Mouse (Mus musculus) liver, adult 2 months (tissue): ENCODE data around the gene Pabpn1l. TPM values are rescaled to one million over a fixed set of nuclear protein-coding genes. Genes with fewer than 3 reads are reported as not detected.

Experiments used
- DNase-seq: peaks from one replicate; pipeline ENCODE4 v3.0.0-alpha.2; 2011; ENCODE audit warnings: low read depth, low spot score; ENCODE audit errors: extremely low read depth
- H3K27ac ChIP-seq: fragments of 200-500 bp; replicated peaks from 2 replicates; pipeline ENCODE4 v1.5.1; 2012; ENCODE audit warnings: low read depth, mild to moderate bottlenecking, control low read depth, inconsistent platforms, low read length; ENCODE audit not compliant: insufficient read depth
- H3K27me3 ChIP-seq: fragments of 200-500 bp; 2 replicates; pipeline ENCODE4 v1.6.1; 2012; ENCODE audit warnings: mild to moderate bottlenecking, moderate library complexity, low read length, inconsistent platforms; ENCODE audit not compliant: control insufficient read depth, insufficient read depth
- H3K36me3 ChIP-seq: fragments of 200-500 bp; 2 replicates; pipeline ENCODE4 v1.6.1; 2012; ENCODE audit warnings: low read length, inconsistent platforms; ENCODE audit not compliant: control insufficient read depth, insufficient read depth
- H3K4me1 ChIP-seq: fragments of 200-500 bp; 2 replicates; pipeline ENCODE4 v1.6.1; 2011; ENCODE audit warnings: low read length; ENCODE audit not compliant: control insufficient read depth, insufficient read depth
- H3K4me3 ChIP-seq: fragments of 200-500 bp; 2 replicates; pipeline ENCODE4 v1.5.1; 2011; ENCODE audit warnings: low read depth, mild to moderate bottlenecking, control low read depth, low read length, moderate library complexity; ENCODE audit not compliant: insufficient read depth
- H3K79me2 ChIP-seq: fragments of 200-500 bp; 2 replicates; pipeline ENCODE4 v1.6.1; 2012; ENCODE audit warnings: inconsistent platforms, mild to moderate bottlenecking, low read length, moderate library complexity; ENCODE audit not compliant: control insufficient read depth, insufficient read depth
- H3K9ac ChIP-seq: fragments of 200-500 bp; 2 replicates; pipeline ENCODE4 v1.6.1; 2012; ENCODE audit warnings: low read depth, mild to moderate bottlenecking, control low read depth, inconsistent platforms, low read length
- CTCF ChIP-seq: fragments of 200-500 bp; IDR thresholded peaks from 2 replicates; pipeline ENCODE4 v1.5.1; 2011; ENCODE audit warnings: low read depth, low read length, control low read depth
- POLR2A ChIP-seq: fragments of 200-500 bp; IDR thresholded peaks from 2 replicates; pipeline ENCODE4 v1.6.1; 2011; ENCODE audit warnings: low read length, control low read depth; ENCODE audit not compliant: insufficient read depth; ENCODE audit errors: extremely low read depth
- WGBS: fragments of 180-500 bp; shearing (Covaris S2); methylation state at CpG from one replicate; pipeline ENCODE4 v1.1.7; 2018; 5-methylcytosine and 5-hydroxymethylcytosine counted together
- polyA plus RNA-seq: library from polyadenylated mRNA; depleted of rRNA; stranded (reverse); fragments of >200 nt; gene quantifications from 2 replicates; pipeline ENCODE4 v1.2.3, GENCODE M21; 2012
- total RNA-seq: library from RNA; depleted of rRNA; stranded (reverse); fragments of >200 nt; gene quantifications from 2 replicates; pipeline ENCODE4 v1.2.3, GENCODE M21; 2014

Gene Pabpn1l
- total and polyA plus RNA-seq, 2 experiments, result not detected

GRCm38 (mm10) chr8:122654768-122655167, 32.2 kb upstream of the Pabpn1l start:
- Histone ChIP-seq H3K27me3 (no peaks in the 10 kb centered on the region), H3K36me3 (no peaks in the 10 kb centered on the region), H3K4me3 (no peak overlapping the region), H3K4me1 (0 out of 2 replicates have a peak, but pooled peaks cover 2% of the 10 kb centered on the region), H3K9ac (no peak overlapping the region), H3K79me2 (no peaks in the 10 kb centered on the region), H3K27ac (no peak overlapping the region)
- whole genome bisulfite sequencing, result 51% methylated on average over 7 of the region's 7 CpGs
- no peak for DNase-seq
- TF ChIP-seq POLR2A, result no peak

DNA sequence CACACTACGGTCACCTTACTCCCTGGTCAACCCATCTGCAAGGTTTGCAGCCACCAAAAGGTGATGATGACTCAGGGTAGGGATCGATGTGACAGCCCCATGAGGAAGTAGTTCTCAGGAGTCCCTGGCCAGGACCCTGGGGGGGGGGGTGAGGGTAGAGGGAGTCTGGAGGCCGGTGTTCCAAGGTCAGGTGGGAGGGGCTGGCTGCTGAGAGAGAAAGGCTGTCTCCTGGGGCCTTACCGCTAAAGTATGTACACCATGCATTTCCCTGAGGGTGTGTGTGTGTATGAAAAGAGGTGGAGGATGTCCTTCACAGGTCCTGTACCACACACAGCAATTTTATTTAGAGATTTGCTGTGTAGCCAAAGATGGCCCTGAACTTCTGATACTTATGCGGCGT, 30.1 kb upstream of the Pabpn1l start:
- 0 out of 2 replicates have a peak, but pooled peaks cover 2% of the 10 kb centered on the region for H3K4me1 ChIP-seq
- H3K27ac ChIP-seq, result no peak overlapping the region
- no peak overlapping the region for H3K4me3 ChIP-seq
- H3K79me2 ChIP-seq, result no peaks in the 10 kb centered on the region
- WGBS, result 66% methylated on average over 6 of the region's 6 CpGs
- no peaks in the 10 kb centered on the region for H3K36me3 ChIP-seq
- H3K9ac ChIP-seq, result no peak overlapping the region
- no peak for DNase-seq
- no peaks in the 10 kb centered on the region for H3K27me3 ChIP-seq
- no peak for TF ChIP-seq POLR2A
- TF ChIP-seq CTCF, result no peak

DNA sequence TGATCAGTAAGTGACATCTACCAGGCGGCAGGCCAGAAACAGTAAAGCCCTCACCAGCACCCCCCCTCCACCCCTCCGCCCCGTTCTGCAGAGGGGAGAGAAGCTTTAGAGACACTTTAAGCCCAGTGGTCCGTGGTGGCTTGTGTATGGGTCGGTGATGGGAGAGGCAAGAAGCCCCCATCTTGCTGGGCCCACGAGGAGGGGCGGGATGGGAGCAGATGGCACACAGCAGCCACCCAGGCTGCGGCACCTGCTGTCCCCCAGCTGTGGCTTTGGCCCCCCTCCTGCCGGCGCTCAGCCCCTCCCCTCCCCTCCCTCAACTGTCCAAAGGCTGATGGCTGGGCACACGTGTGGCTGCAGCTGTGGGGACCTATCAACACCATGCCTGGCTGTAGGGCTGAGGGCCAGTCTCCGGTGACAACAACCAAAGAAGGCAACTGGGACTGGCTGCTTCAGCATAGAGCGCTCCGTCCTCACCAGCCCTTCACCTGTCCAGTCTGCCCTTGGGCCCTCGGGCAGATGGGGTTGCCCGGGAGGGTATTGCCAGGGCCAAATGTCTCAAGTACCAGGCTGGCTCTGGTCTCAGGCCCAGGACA, 28.9 kb upstream of the Pabpn1l start:
- Histone ChIP-seq H3K9ac (no peak overlapping the region), H3K79me2 (no peaks in the 10 kb centered on the region), H3K27me3 (no peaks in the 10 kb centered on the region), H3K4me1 (0 out of 2 replicates have a peak, but pooled peaks cover 2% of the 10 kb centered on the region), H3K4me3 (no peak overlapping the region), H3K27ac (no peak overlapping the region), H3K36me3 (no peaks in the 10 kb centered on the region)
- DNase-seq, result no peak
- WGBS, result 81% methylated on average over 16 of the region's 16 CpGs
- TF ChIP-seq CTCF (no peak), POLR2A (no peak)

- DNase-seq, result no peak
- no peaks in the 10 kb centered on the region for H3K79me2 ChIP-seq
- TF ChIP-seq POLR2A, result no peak
- TF ChIP-seq CTCF, result no peak
- H3K27me3 ChIP-seq, result no peaks in the 10 kb centered on the region
- no peaks in the 10 kb centered on the region for H3K36me3 ChIP-seq
- no peak overlapping the region for H3K27ac ChIP-seq
- no peak overlapping the region for H3K9ac ChIP-seq
- WGBS, result 75% methylated on average over 15 of the region's 15 CpGs
- no peak overlapping the region for H3K4me3 ChIP-seq
- H3K4me1 ChIP-seq, result no peaks in the 10 kb centered on the region
Measured at GRCm38 (mm10) chr8:122648192-122648970, 25.8 kb upstream of the Pabpn1l start.

DNA sequence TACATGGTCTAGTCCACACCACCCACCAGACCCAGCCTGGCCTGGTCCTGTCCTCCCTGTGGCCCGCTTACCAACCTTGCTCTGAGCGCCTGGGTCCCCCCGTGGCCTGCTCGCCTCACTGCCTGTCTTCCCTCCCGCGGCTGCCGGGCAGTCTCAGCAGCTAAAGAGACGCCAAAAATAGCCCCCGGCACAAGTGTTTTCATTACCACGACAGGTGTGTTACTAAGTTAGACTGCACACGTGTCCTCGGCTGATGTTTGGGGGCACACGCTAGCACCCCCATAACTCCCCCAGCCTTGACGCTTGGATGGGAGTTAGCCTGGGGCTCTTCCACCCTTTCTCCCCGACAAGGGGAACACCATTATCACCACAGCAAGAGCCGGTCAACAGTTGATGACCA, 23.8 kb upstream of the Pabpn1l start:
- H3K4me3 ChIP-seq, result no peak overlapping the region
- H3K27ac ChIP-seq, result no peak overlapping the region
- no peak for TF ChIP-seq POLR2A
- no peak for TF ChIP-seq CTCF
- H3K79me2 ChIP-seq, result no peaks in the 10 kb centered on the region
- no peak for DNase-seq
- H3K27me3 ChIP-seq, result no peaks in the 10 kb centered on the region
- no peak overlapping the region for H3K9ac ChIP-seq
- H3K4me1 ChIP-seq, result no peaks in the 10 kb centered on the region
- 88% methylated on average over 16 of the region's 16 CpGs for WGBS
- H3K36me3 ChIP-seq, result no peaks in the 10 kb centered on the region
